In the genomic region with DNA sequence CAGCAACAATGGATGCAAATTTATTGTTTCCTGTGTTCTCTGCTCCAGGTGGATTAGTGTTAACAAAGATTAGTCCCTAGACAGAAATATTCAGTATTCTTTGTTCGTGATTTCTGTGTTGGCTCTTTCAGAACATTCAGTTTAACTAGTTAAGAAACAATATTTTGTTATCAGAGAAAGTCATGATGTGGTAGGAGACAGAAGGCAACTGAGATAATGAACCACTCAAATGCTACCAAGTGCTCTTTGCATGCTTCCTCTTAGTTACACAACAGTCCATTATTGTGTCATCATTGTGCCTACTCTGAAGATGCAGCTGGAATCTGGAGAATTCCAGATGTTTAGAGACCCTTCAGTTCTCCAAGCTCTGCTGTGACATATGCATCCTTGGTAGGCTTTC, we compare ENCODE assay signal across 18 mouse cellular contexts.
DNase-seq lines count a peak whose midpoint lies in the region; ATAC-seq and TF ChIP-seq lines count a peak whose summit lies in the region.
"Had no signal": no experiment of that assay in that cellular context is flagged by ENCODE, and none has a peak within 500 bp of the region (broad histone marks: within the 10 kb centered on the region; RNA-seq: fewer than 3 reads in every experiment).

No protein-coding gene starts in this region.

- peak; percentile 43 to 52; a peak in 1 of 4 replicates for ATAC-seq in hematopoietic stem cell, adult 5-6 weeks (replicated peaks in 1 of 2; ENCODE audit: insufficient read depth in 1 of 2, low FRiP score in 2 of 2, low TSS enrichment in 1 of 2, low read depth in 1 of 2, poor library complexity in 2 of 2, severe bottlenecking in 2 of 2)
- ATAC-seq in megakaryocyte, adult 5-6 weeks (ENCODE audit: poor library complexity, severe bottlenecking): peak; percentile 36
- ATAC-seq: intestine, embryonic 15.5 days; lung, postnatal 0 days; midbrain, embryonic 16.5 days had no signal

- peak; percentile 95 for DNase-seq in MEL-GATA-1-ER (ENCODE audit: extremely low read depth, low read depth)
- DNase-seq in urinary bladder, postnatal 36 days (ENCODE audit: low spot score in 2 of 2): no peak
- DNase-seq in kidney, postnatal 25 days: no peak
- DNase-seq in urinary bladder, adult 2 months (ENCODE audit: low spot score): no peak
- DNase-seq: cerebellum, postnatal 14 days; embryo, embryonic 11 days; gastrocnemius, adult 2 months; right cerebral cortex, postnatal 4 days had no signal

- TF ChIP-seq CTCF in C2C12 (IDR thresholded peaks at IDR 0.05; ENCODE audit: control insufficient read depth, insufficient read depth, insufficient read length): no peak

- no peaks in the 10 kb centered on the region for H3K27me3 ChIP-seq in C2C12 (ENCODE audit: control insufficient read depth, insufficient read depth, insufficient read length)
- H3K27me3 ChIP-seq: embryonic facial prominence, embryonic 15.5 days; heart, embryonic 13.5 days; hindbrain, embryonic 15.5 days; intestine, embryonic 15.5 days; limb, embryonic 13.5 days had no signal

- no peak overlapping the region for H3ac ChIP-seq in C2C12 (ENCODE audit: control insufficient read depth, insufficient read length, low read depth)

- no peak overlapping the region for H3K4me3 ChIP-seq in C2C12 (ENCODE audit: insufficient read depth, poor library complexity, severe bottlenecking)
- H3K4me3 ChIP-seq: embryonic facial prominence, embryonic 15.5 days; gastrocnemius, adult 2 months; heart, embryonic 13.5 days; hindbrain, embryonic 15.5 days; intestine, embryonic 15.5 days; limb, embryonic 13.5 days had no signal

- H3K36me3 ChIP-seq in C2C12 (ENCODE audit: control insufficient read depth, insufficient read depth): no peaks in the 10 kb centered on the region
- H3K36me3 ChIP-seq: embryonic facial prominence, embryonic 15.5 days; heart, embryonic 13.5 days; hindbrain, embryonic 15.5 days; intestine, embryonic 15.5 days; limb, embryonic 13.5 days had no signal

- H3K79me2 ChIP-seq in C2C12 (ENCODE audit: control insufficient read depth, insufficient read depth): no peaks in the 10 kb centered on the region

- no peaks in the 10 kb centered on the region for H3K79me3 ChIP-seq in C2C12 (ENCODE audit: low read depth)

TF ChIP-seq in C2C12, 6 proteins besides CTCF, POLR2A, EP300 and RAD21:
- TF ChIP-seq MYOG (IDR thresholded peaks at IDR 0.05; ENCODE audit: control insufficient read depth, extremely low read depth, insufficient read length) (no peak), CEBPB (IDR thresholded peaks at IDR 0.05; ENCODE audit: low read depth) (peak; percentile 24)
